13 mouse cellular contexts compared by ENCODE assay signal in genomic region chr4:154450441-154450840, GRCm38 (mm10).
DNase-seq lines count a peak whose midpoint lies in the region; ATAC-seq and TF ChIP-seq lines count a peak whose summit lies in the region.
"Had no signal": no experiment of that assay in that cellular context is flagged by ENCODE, and none has a peak within 500 bp of the region (broad histone marks: within the 10 kb centered on the region; RNA-seq: fewer than 3 reads in every experiment).

No protein-coding gene starts in this region.

- H3K4me3 ChIP-seq in forebrain, postnatal 0 days (ENCODE audit: low read depth, low read length): no peak overlapping the region
- H3K4me3 ChIP-seq in forebrain, embryonic 14.5 days (ENCODE audit: low read depth, low read length): no peak overlapping the region
- no peak overlapping the region for H3K4me3 ChIP-seq in forebrain, embryonic 16.5 days (replicated peaks; ENCODE audit: low read length)
- H3K4me3 ChIP-seq: erythroblast, embryonic 14.5 days had no signal

- no peaks in the 10 kb centered on the region for H3K4me1 ChIP-seq in forebrain, postnatal 0 days (ENCODE audit: insufficient read depth)
- no peaks in the 10 kb centered on the region for H3K4me1 ChIP-seq in forebrain, embryonic 14.5 days (ENCODE audit: control insufficient read depth, insufficient read depth, low read length)
- peaks cover 25% of the 10 kb centered on the region for H3K4me1 ChIP-seq in forebrain, embryonic 16.5 days (replicated peaks; ENCODE audit: control insufficient read depth, insufficient read depth, low read length)

- no peak overlapping the region for H3K9ac ChIP-seq in forebrain, postnatal 0 days
- no peak overlapping the region for H3K9ac ChIP-seq in forebrain, embryonic 14.5 days (ENCODE audit: low read length)
- H3K9ac ChIP-seq in forebrain, embryonic 16.5 days (replicated peaks; ENCODE audit: low read depth, low read length): no peak overlapping the region
- H3K9ac ChIP-seq: liver, postnatal 0 days had no signal

- ATAC-seq in forebrain, postnatal 0 days: 0 out of 2 replicates have a peak, but pooled peaks have one; percentile 32
- no peak for ATAC-seq in forebrain, embryonic 14.5 days
- ATAC-seq in forebrain, embryonic 16.5 days: no peak
- ATAC-seq: liver, postnatal 0 days had no signal

- DNase-seq in forebrain, postnatal 0 days: no peak
- DNase-seq in forebrain, embryonic 14.5 days (ENCODE audit: low spot score): no peak
- DNase-seq in layer of hippocampus, adult 11-12 months (ENCODE audit: low spot score): peak; percentile 17
- DNase-seq in layer of hippocampus, postnatal 25 days (ENCODE audit: extremely low spot score in 1 of 2, low spot score in 1 of 2): no peak
- DNase-seq in heart, postnatal 10 days: peak; percentile 36 to 41
- DNase-seq in kidney, postnatal 36 days: peak; percentile 47 to 55
- no peak for DNase-seq in embryo, embryonic 9.5 days (ENCODE audit: extremely low spot score)
- DNase-seq: cerebellum, postnatal 25 days; left cerebral cortex, postnatal 4 days; liver, postnatal 0 days had no signal

- no peaks in the 10 kb centered on the region for H3K36me3 ChIP-seq in forebrain, postnatal 0 days (ENCODE audit: insufficient read depth)
- H3K36me3 ChIP-seq in forebrain, embryonic 14.5 days (ENCODE audit: control insufficient read depth, insufficient read depth, low read length): no peaks in the 10 kb centered on the region
- H3K36me3 ChIP-seq in forebrain, embryonic 16.5 days (ENCODE audit: control insufficient read depth, insufficient read depth): no peaks in the 10 kb centered on the region

- intact Hi-C loops in heart, postnatal 10 days (cut with DNase I): loop anchor here (2.0 to 5.0 kb wide), 2 partner anchors 92 to 188 kb away; no protein-coding TSS in a partner anchor

- WGBS in forebrain, postnatal 0 days: 70% methylated on average over 9 of the region's 9 CpGs
- 95% methylated on average over 9 of the region's 9 CpGs for WGBS in forebrain, embryonic 14.5 days
- WGBS in forebrain, embryonic 16.5 days: 89% methylated on average over 9 of the region's 9 CpGs

- H3K27ac ChIP-seq in forebrain, postnatal 0 days (ENCODE audit: low read depth, low read length): no peak overlapping the region
- no peak overlapping the region for H3K27ac ChIP-seq in forebrain, embryonic 14.5 days (ENCODE audit: low read depth, low read length)
- H3K27ac ChIP-seq in forebrain, embryonic 16.5 days (ENCODE audit: low read length): no peak overlapping the region

- no peaks in the 10 kb centered on the region for H3K27me3 ChIP-seq in forebrain, postnatal 0 days (ENCODE audit: insufficient read depth, low read length)
- no peaks in the 10 kb centered on the region for H3K27me3 ChIP-seq in forebrain, embryonic 14.5 days (replicated peaks; ENCODE audit: control insufficient read depth, insufficient read depth, low read length)
- no peaks in the 10 kb centered on the region for H3K27me3 ChIP-seq in forebrain, embryonic 16.5 days (replicated peaks; ENCODE audit: control insufficient read depth, insufficient read depth, low read length)

- no peak overlapping the region for H3K4me2 ChIP-seq in forebrain, postnatal 0 days (ENCODE audit: low read depth)
- no peak overlapping the region for H3K4me2 ChIP-seq in forebrain, embryonic 14.5 days (ENCODE audit: low read length)
- H3K4me2 ChIP-seq in forebrain, embryonic 16.5 days (ENCODE audit: low read length): no peak overlapping the region
- H3K4me2 ChIP-seq: midbrain, embryonic 11.5 days had no signal

- TF ChIP-seq CTCF in forebrain, postnatal 0 days (IDR thresholded peaks at IDR 0.05; ENCODE audit: low read depth): no peak

- no peaks in the 10 kb centered on the region for H3K9me3 ChIP-seq in forebrain, postnatal 0 days (ENCODE audit: low read length)
- H3K9me3 ChIP-seq in forebrain, embryonic 14.5 days (replicated peaks; ENCODE audit: control insufficient read depth, low read length): no peaks in the 10 kb centered on the region
- H3K9me3 ChIP-seq in forebrain, embryonic 16.5 days (ENCODE audit: control insufficient read depth, low read length): no peaks in the 10 kb centered on the region

Comparison
In these comparisons a context has a peak if more than half of its experiments do, and no peak if none do; other contexts are left out.
1. DNase-seq: peak in layer of hippocampus, adult 11-12 months (single experiment), heart, postnatal 10 days (2 of 2) and kidney, postnatal 36 days (2 of 2); none in forebrain, postnatal 0 days (single experiment), forebrain, embryonic 14.5 days (single experiment), layer of hippocampus, postnatal 25 days (0 of 2) and embryo, embryonic 9.5 days (single experiment).